Mouse (Mus musculus) intestine, postnatal 0 days (tissue): Measurements from ENCODE around the gene Zfp385b. TPM values are rescaled to one million over a fixed set of nuclear protein-coding genes. Genes with fewer than 3 reads are reported as not detected.
A peak's percentile ranks its signal among the peaks of the same experiment; 100 is the strongest.

ENCODE experiments used
- ATAC-seq: fragments of 200-750 bp; cut with Nextera tagmentation; 2 replicates; pipeline ENCODE4 v1.8.0; 2017; ENCODE audit warnings: mild to moderate bottlenecking, moderate TSS enrichment, moderate library complexity
- H3K27ac ChIP-seq: fragments of 300-500 bp; sonication (generic); 2 replicates; pipeline ENCODE4 v1.5.1; 2014; ENCODE audit warnings: mild to moderate bottlenecking, low read depth, low read length, moderate library complexity
- H3K27me3 ChIP-seq: fragments of 300-500 bp; sonication (generic); replicated peaks from 2 replicates; pipeline ENCODE4 v1.6.1; 2014; ENCODE audit warnings: low read length, mixed read lengths; ENCODE audit not compliant: control insufficient read depth, insufficient read depth
- H3K36me3 ChIP-seq: fragments of 300-500 bp; sonication (generic); 2 replicates; pipeline ENCODE4 v1.6.1; 2014; ENCODE audit warnings: mild to moderate bottlenecking, moderate library complexity; ENCODE audit not compliant: control insufficient read depth, insufficient read depth
- H3K4me1 ChIP-seq: fragments of 300-500 bp; sonication (generic); replicated peaks from 2 replicates; pipeline ENCODE4 v1.6.1; 2014; ENCODE audit warnings: antibody characterized with exemption, low read length, mixed read lengths; ENCODE audit not compliant: control insufficient read depth, insufficient read depth
- H3K4me2 ChIP-seq: fragments of 300-500 bp; sonication (generic); replicated peaks from 2 replicates; pipeline ENCODE4 v1.6.1; 2014; ENCODE audit warnings: low read depth, mild to moderate bottlenecking, moderate library complexity
- H3K4me3 ChIP-seq: fragments of 300-500 bp; sonication (generic); 2 replicates; pipeline ENCODE4 v1.5.1; 2014; ENCODE audit warnings: low read depth, low read length
- H3K9ac ChIP-seq: fragments of 300-500 bp; sonication (generic); 2 replicates; pipeline ENCODE4 v1.6.1; 2014; ENCODE audit warnings: mild to moderate bottlenecking, low read depth, low read length
- H3K9me3 ChIP-seq: fragments of 300-500 bp; sonication (generic); 2 replicates; pipeline ENCODE4 v1.6.1; 2016; ENCODE audit warnings: mixed run types; ENCODE audit not compliant: control insufficient read depth
- CTCF ChIP-seq: sonication (generic); IDR thresholded peaks from 2 replicates; pipeline ENCODE4 v1.5.1; 2016; ENCODE audit warnings: low read depth, mild to moderate bottlenecking, control low read depth, antibody characterized with exemption, moderate library complexity
- WGBS: fragments of 180-500 bp; shearing (Covaris S2); extraction: QIAGEN DNeasy Blood & Tissue Kit; methylation state at CpG from one replicate; pipeline ENCODE4 v1.1.7; 2014; 5-methylcytosine and 5-hydroxymethylcytosine counted together
- polyA plus RNA-seq: library from polyadenylated mRNA; unstranded; fragments of >200 nt; fragmentation: Nextera tagmentation; extraction: Ambion mirVana; gene quantifications from 2 replicates; pipeline ENCODE4 v1.2.1, GENCODE M21; 2015

Zfp385b gene
- polyA plus RNA-seq, 1 experiment from 2014 or later = 14.3 TPM

DNA sequence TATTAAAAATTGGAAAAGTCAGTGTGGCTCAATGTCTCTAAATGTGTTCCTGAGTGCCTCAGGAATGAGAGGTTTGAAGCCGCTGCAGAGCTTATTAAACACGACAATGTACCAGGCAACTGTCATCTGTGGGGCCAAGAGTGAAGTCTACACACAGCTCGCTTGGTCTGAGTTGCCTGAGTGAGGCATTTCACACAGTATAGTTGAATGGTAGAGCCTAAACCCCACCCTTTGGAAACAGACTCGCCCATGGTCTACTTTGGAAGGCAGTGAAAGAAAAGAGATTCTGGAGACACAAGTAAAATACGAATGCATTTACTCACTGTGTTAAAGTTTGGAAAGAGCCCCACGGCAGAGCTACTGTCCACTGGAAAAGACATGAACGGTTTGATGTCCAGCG, 316.2 kb downstream of the Zfp385b start:
- WGBS = 69% methylated on average over 8 of the region's 8 CpGs

DNA sequence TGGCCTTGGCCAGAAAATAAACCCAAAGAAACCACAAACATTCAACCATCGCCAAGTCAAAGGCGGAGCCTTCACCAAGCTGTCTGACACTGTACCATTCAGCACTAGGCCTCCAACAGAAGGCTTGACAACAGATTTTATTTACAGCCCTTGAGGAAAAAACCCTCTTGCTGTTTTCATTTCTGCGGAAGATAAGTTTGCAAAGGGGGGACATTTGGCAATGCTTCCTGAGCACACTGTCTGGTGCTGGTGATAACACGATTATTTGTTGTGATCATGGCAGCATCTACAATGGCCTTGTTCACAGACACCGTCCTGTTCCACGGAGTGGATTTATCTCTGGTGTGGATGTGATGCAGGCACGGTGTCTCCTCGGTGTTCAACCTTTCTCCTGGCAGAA, 317.0 kb downstream of the Zfp385b start:
- no peaks in the 10 kb centered on the region; the same call in 1 of the 2 replicates for H3K4me1 ChIP-seq

More for the DNA sequence above, 316.2 kb downstream of the Zfp385b start:
- H3K27ac ChIP-seq = no peak overlapping the region; the same call in 1 of the 2 replicates
- H3K27me3 ChIP-seq = no peaks in the 10 kb centered on the region
- no peak overlapping the region for H3K9ac ChIP-seq
- H3K9me3 ChIP-seq = no peaks in the 10 kb centered on the region
- H3K4me3 ChIP-seq = no peak overlapping the region
- H3K4me2 ChIP-seq = no peak overlapping the region
- no peak for ATAC-seq
- H3K36me3 ChIP-seq = no peaks in the 10 kb centered on the region
- H3K4me1 ChIP-seq = no peaks in the 10 kb centered on the region; the same call in 1 of the 2 replicates
- no peak for TF ChIP-seq CTCF

GRCm38 (mm10) chr2:77500480-77500879, 319.0 kb downstream of the Zfp385b start:
- Histone ChIP-seq H3K27me3 (no peaks in the 10 kb centered on the region), H3K9me3 (no peaks in the 10 kb centered on the region), H3K36me3 (no peaks in the 10 kb centered on the region), H3K4me2 (no peak overlapping the region), H3K4me1 (no peaks in the 10 kb centered on the region; the same call in 1 of the 2 replicates), H3K4me3 (no peak overlapping the region), H3K9ac (no peak overlapping the region), H3K27ac (no peak overlapping the region)
- no peak for TF ChIP-seq CTCF
- WGBS = 60% methylated on average over 6 of the region's 6 CpGs
- ATAC-seq = no peak

More for the DNA sequence above, 317.0 kb downstream of the Zfp385b start:
- Histone ChIP-seq H3K9ac (no peak overlapping the region), H3K27ac (no peak overlapping the region), H3K9me3 (no peaks in the 10 kb centered on the region), H3K36me3 (no peaks in the 10 kb centered on the region), H3K4me3 (no peak overlapping the region), H3K27me3 (no peaks in the 10 kb centered on the region), H3K4me2 (no peak overlapping the region)
- TF ChIP-seq CTCF = no peak
- WGBS = 79% methylated on average over 8 of the region's 8 CpGs
- ATAC-seq = no peak

DNA sequence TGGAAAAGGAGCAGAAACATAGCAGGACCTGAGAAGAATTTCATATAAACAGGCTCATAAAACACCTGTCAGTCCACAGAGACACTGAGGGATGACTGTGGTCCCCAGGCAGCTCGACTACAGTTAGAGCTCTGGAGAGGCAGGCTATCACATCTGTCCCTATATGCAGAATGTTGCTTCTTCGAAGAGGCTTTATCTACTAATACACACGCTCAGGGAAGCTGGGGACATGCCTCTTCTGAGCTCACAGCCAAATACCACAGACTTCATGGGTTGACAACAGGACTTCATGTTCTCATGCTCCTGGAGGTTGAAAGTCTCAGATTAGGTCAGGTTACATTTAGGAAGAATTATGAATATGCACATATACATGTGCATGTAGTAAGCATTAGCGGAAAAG, 321.1 kb downstream of the Zfp385b start:
- WGBS = 78% methylated on average over 4 of the region's 4 CpGs
- TF ChIP-seq CTCF = no peak
- Histone ChIP-seq H3K9me3 (no peaks in the 10 kb centered on the region), H3K27me3 (no peaks in the 10 kb centered on the region), H3K4me3 (no peak overlapping the region), H3K4me1 (no peaks in the 10 kb centered on the region; the same call in 1 of the 2 replicates), H3K36me3 (no peaks in the 10 kb centered on the region), H3K27ac (no peak overlapping the region; the same call in 1 of the 2 replicates), H3K9ac (no peak overlapping the region), H3K4me2 (no peak overlapping the region)
- ATAC-seq = no peak

- Histone ChIP-seq H3K4me2 (no peak overlapping the region), H3K9me3 (no peaks in the 10 kb centered on the region), H3K4me3 (no peak overlapping the region), H3K36me3 (no peaks in the 10 kb centered on the region), H3K27ac (no peak overlapping the region), H3K9ac (no peak overlapping the region), H3K4me1 (no peaks in the 10 kb centered on the region), H3K27me3 (no peaks in the 10 kb centered on the region)
- 73% methylated on average over 6 of the region's 6 CpGs for WGBS
- TF ChIP-seq CTCF = no peak
- ATAC-seq = peak; percentile 59; the same call in 1 of the 2 replicates
These were observed 321.5 kb downstream of the Zfp385b start for GRCm38 (mm10) chr2:77497942-77498341.

DNA sequence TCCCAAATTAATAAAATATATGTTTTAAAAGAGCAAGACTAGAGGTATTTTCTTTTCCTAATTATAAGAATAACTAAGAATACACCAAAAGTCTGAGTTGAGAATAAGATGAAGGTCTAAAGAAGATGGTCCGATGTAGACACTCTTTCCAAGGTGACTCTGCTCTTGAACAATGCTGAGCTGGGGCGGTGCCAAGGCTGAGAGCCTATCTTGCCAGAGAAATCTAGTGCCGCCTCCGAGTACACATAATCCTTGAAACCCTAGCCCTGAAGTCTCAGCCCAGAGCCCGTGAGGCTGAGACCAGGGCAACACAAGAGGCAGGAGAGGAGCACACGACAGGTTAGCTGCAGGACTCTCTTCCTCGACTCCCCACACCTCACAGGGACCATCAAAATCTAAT, 323.4 kb downstream of the Zfp385b start:
- no peak for TF ChIP-seq CTCF
- H3K36me3 ChIP-seq = no peaks in the 10 kb centered on the region
- no peaks in the 10 kb centered on the region for H3K27me3 ChIP-seq
- H3K4me1 ChIP-seq = no peaks in the 10 kb centered on the region
- H3K9me3 ChIP-seq = no peaks in the 10 kb centered on the region
- no peak overlapping the region for H3K9ac ChIP-seq
- no peak overlapping the region for H3K27ac ChIP-seq
- ATAC-seq = no peak
- no peak overlapping the region for H3K4me3 ChIP-seq
- H3K4me2 ChIP-seq = no peak overlapping the region
- WGBS = 90% methylated on average over 7 of the region's 7 CpGs

- no peak overlapping the region for H3K9ac ChIP-seq
- H3K27ac ChIP-seq = no peak overlapping the region
- no peaks in the 10 kb centered on the region for H3K36me3 ChIP-seq
- H3K27me3 ChIP-seq = no peaks in the 10 kb centered on the region
- H3K9me3 ChIP-seq = no peaks in the 10 kb centered on the region
- ATAC-seq = no peak
- 93% methylated on average over 4 of the region's 4 CpGs for WGBS
- no peak for TF ChIP-seq CTCF
- no peaks in the 10 kb centered on the region for H3K4me1 ChIP-seq
- H3K4me3 ChIP-seq = no peak overlapping the region
- H3K4me2 ChIP-seq = no peak overlapping the region
These were observed 324.1 kb downstream of the Zfp385b start for GRCm38 (mm10) chr2:77495344-77495743.
